Mouse (Mus musculus): ENCODE results near the gene Angptl6.

DNA sequence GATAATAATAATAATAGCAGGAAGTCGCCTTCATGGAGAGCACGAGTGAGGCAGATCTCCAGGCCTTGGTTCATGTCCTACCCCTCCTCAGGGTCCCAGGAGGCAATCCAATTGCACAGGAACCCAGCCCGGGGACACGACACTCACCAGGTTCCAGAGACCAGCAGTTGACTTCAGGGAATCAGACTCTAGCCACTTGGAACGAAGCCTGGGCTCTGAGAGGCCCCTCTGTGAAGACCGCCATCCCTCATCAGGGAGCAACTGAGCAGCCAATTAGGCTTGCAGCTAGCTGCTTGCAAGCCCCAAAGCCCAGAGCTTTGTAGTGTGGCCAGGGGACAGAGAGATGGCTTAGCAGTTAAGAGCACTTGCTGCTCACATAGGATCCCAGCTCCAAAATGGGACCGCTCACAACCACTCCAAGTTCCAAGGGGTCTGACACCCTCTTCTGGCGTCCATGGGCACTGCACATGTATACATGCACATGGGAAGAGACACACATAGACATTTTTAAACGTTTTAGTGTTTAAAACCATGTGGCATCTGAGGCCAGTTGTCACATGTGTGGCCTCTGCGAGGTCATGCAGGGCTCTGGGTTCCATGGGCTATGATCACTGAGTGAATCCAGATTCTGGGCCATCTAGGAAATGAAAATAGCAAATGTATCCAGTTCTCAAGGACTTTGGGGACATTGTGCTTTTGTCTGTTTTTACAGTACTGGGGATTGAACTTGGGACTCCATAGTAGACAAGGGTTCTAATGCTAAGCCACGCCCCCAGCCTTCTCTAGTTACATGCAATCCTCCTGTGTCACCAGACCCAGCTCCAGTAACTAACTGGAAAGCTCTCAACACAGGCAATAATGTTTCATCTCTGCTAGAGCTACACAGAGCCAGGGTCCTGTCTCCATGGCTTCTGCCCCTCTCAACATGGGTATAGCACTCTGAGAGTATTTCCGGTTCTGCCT lies 9.0 kb downstream of the Angptl6 start:
- TF ChIP-seq CTCF (IDR thresholded peaks at IDR 0.05; ENCODE audit: low read depth) (peak; percentile 29), EP300 (optimal IDR thresholded peaks at IDR 0.05) (no peak)

All from stomach, postnatal 0 days (tissue).